Mouse (Mus musculus): ENCODE measurements around the gene C1s2.
"Not testable (repeated sequence)": the region's sequence is repeated elsewhere in the genome, so short reads cannot be mapped to it uniquely, and the experiment has no call there.

DNA sequence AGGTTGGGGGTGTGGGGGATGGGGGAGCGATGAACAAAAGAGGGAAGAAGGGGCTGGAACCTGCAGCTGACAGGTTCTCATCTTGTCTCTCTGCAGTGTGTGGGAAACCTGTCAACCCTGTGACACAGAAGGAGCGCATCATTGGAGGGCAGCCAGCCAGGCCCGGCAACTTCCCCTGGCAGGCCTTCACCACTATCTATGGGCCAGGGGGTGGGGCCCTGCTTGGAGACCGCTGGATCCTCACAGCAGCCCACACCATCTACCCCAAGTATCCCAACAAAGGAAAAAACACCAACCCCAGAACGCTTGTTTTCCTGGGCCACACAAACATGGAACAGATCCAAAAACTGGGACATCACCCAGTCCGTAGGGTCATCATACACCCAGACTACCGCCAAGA is 55.7 kb downstream of the C1s2 start:
- TF ChIP-seq EP300, CTCF (IDR thresholded peaks at IDR 0.05; ENCODE audit: low read depth): not testable (repeated sequence)
